Mouse (Mus musculus) thymus, postnatal 10 days (tissue): ENCODE data around the gene 2310061N02Rik.
"Not testable (repeated sequence)": the region's sequence is repeated elsewhere in the genome, so short reads cannot be mapped to it uniquely, and the experiment has no call there.

Experiments used
- DNase-seq, 2 experiments: peaks; one replicate each; pipeline ENCODE4 v3.0.0; 2021; ENCODE audit warnings: low spot score in 2 of 2

2310061N02Rik gene

GRCm38 (mm10) chr16:88707496-88708012, at the start of gene 2310061N02Rik:
TSS of gene 2310061N02Rik (minus strand) at chr16:88707962.
- DNase-seq: no peak

DNA sequence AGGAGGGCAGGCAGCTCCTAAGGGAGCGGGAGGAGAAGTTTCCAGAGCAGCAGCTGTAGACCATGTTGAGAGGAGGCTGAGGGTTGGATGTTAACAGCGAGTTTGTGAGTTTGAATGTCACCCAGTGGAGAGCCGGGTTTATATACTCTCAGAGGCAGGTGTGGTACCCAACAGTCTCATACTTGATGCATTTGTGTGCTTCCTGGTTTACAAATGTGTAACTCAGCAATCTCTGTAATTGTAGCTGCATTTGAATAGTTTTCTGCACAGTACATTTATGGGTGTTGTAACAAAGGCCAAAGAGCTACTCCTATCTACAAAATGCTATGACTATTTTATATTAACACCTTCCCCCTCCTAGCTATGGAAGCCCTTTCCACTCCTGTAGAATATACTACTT, 43.8 kb upstream of the 2310061N02Rik start, which contains the start of gene Krtap13:
Krtap13 (minus strand) TSS at position 101 of the 400 bp plus-strand sequence.
- DNase-seq: not testable (repeated sequence)

DNA sequence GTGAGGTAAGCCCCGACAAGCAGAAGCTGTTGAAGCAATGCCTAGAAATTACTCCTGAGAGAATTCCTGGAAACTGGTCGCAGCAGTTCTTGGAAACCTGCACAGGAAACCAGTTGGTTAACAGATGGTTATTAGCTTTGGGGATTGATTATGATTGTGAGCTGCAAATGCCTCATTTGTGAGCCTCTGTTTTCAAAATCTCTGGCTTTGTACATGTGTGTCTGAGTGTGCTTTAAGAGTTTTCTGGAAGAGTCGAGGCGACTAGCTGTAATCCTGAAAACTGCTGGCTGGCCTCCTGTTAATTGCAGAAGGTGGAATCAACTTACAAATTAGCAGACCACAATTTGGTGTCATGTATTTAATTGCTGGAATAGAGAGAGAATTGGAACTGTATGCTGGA, 40.2 kb upstream of the 2310061N02Rik start:
- no peak for DNase-seq

DNA sequence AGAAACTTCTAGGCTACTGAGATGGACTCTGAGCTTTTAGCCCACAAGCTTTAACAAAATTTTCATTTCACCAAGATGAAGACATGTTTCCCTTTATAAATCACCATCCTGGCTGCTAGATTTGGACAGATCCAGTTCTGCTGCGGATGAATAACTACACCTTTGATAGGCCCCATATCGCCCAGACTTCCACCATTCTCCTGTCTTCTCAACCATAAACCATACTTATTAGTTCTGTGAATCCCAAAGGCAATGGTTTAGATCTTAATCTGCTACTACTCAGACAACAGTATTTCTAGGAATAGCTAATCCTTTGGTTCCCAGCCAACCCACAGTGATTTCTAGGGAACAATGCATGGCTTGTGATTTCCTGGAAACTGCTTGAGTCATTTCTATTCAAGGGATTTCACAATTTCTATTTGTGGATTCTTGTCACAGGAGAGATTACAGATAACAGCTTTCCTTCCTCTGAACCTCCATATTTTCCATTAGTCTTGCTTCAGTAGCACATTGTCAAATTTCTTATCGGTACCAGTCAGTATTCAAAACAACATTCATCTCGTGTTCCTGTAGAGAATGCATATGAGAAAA, 37.1 kb upstream of the 2310061N02Rik start:
- no peak for DNase-seq

- DNase-seq: no peak
These were observed 27.6 kb upstream of the 2310061N02Rik start for GRCm38 (mm10) chr16:88735391-88735790.

- DNase-seq: no peak
These were observed 21.1 kb upstream of the 2310061N02Rik start, which contains the start of gene Krtap13-1 for GRCm38 (mm10) chr16:88728812-88729275. TSS of gene Krtap13-1 (plus strand) at chr16:88728862.

- no peak for DNase-seq
These were observed 12.3 kb upstream of the 2310061N02Rik start for GRCm38 (mm10) chr16:88720031-88720430.

DNA sequence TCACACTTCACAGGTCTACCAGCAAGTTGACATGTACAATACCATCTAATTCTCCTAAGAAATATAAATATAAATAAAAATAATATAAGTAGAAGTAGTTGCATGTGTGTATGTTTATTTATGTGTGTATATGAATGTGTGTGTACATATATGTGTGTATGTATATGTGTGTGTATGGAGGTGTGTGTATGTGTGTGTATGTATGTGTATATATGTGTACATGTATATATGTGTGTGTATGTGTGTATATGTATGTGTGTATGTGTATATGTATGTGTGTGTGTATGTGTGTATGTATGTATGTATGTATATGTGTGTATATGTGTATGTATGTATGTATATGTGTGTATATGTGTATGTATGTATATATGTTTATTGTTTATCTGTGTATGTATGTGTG, 8.8 kb upstream of the 2310061N02Rik start:
- no peak for DNase-seq

- DNase-seq: no peak
These were observed 3.5 kb upstream of the 2310061N02Rik start for GRCm38 (mm10) chr16:88711245-88711644.

GRCm38 (mm10) chr16:88710757-88711156, 3.0 kb upstream of the 2310061N02Rik start:
- no peak for DNase-seq

DNA sequence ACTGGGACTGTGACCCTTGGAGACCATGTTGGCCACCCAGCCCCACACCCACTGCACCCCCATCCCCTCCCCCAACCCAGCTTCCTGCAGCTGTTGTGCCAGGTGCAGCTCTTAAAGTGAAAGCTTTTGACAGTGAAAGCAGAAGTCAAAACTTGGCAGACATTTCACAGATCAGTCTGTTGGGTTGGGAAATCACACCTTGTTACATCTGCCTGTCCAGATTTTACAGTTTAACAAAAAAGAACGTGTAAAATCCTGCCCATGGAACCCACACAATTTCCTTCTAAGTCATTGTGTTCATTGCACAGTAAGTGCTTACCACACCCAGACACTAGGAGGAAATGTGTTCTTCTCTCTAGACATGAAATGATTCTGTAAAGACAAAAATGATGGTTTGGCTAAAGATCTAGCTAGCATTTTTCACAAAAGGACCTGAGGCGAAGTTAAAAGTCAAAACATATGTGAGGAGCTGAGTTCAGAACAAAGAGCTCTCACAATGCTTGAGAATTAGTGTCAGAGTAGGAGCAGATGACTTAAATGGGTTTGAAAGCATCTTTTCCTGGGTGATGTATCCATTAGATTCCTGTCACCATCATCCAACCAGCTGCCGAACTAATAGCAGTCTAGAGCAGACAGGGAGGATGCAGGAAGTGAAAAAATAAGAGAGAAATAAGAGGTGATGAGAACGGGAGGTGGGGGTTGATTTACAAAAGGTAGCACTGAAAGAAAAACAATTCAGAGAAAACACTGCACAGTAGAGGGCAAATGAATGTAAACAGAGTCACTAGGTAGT, 6.5 kb downstream of the 2310061N02Rik start:
- DNase-seq: peak; percentile 73 to 75

DNA sequence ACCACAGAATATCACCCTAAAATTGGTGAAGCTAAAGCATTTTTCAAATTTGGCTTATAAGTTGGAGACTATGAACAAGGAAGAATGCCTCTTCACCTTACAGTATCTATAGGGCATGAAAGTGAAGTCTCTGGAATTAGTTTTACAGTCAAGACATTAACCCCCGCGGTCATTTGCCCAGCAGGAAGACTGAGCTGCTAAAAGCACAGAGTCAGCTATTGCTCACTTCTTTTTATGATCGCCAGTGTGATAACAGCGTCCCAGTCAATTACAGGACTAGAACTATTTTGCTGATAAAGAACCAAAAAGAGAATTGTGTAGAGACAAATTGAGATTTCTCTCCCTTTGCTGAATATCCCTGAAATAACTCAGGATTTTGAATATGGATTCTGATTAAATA, 11.5 kb downstream of the 2310061N02Rik start:
- DNase-seq: no peak

- DNase-seq: no peak
These were observed 26.5 kb downstream of the 2310061N02Rik start for GRCm38 (mm10) chr16:88681282-88681681.

DNA sequence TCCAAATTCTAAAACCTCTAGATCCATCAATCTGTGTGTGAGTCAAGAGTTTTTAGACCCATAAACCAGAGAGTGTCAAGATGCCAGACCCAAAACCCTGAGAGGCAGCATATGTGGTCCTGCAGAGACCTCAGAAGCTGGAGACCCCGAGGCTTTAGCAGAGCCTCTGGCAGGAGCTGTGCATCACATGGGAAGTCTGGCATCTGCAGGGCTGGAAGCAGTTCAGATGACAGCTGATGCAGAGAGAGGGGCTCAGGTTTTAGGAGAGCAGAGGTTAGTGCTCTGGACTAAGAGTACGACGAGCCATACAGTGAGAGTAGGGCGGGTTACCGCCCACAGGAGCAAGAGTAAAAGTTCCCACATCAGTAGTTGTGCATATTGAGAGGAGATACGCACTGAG, 28.7 kb downstream of the 2310061N02Rik start:
- no peak for DNase-seq

DNA sequence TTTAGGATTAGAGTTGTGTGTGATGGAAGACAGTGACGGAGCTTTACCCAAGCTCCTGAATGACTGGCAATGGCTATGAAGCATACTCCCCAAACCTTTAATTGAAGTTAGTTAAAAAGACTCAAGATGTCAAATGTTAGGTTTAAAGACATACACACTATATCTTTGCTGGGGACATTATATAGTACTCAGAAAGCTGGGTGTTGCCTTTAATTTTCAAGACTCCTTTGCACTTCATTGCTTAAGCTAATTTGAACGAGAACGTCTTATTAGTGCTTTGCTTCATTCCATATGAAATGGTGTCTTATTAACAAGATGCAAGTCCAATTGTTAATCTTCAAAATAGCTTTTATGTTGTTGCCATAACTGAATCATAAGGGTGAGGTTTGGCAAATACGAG, 36.2 kb downstream of the 2310061N02Rik start, which contains the start of gene Krtap27-1:
Krtap27-1 (minus strand) TSS at position 101 of the 400 bp plus-strand sequence.
- DNase-seq: no peak

DNA sequence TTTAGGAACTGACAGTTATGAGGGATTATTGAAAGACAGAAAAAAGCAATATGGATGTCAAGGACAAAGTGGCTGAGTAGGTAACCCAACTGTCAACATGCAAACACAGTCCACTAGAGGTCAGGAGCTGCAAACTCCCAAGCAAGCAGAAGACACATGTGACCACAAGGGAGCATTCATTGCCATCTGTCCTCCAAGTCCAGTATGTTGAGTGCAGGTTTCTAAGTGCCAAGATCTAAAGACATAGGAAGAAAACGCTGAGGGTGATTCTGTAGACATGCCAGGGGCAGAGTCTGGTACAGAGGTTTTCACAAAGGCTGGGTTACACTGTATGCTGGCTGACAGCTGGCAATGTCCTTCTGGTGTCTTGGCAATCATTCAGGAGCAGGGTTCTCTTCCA, 50.3 kb downstream of the 2310061N02Rik start:
- no peak for DNase-seq
